Mouse (Mus musculus) embryonic facial prominence, embryonic 12.5 days (tissue): Measurements from ENCODE around the gene E130114P18Rik. TPM values are rescaled to one million over a fixed set of nuclear protein-coding genes. Genes with fewer than 3 reads are reported as not detected.

Experiments used
- ATAC-seq: fragments of 200-750 bp; cut with Nextera tagmentation; 2 replicates; pipeline ENCODE4 v1.8.0; 2017; ENCODE audit not compliant: insufficient number of reproducible peaks, insufficient read depth, low FRiP score, low TSS enrichment
- H3K27ac ChIP-seq: fragments of 300-500 bp; sonication (generic); 2 replicates; pipeline ENCODE4 v1.5.1; 2016; ENCODE audit warnings: mild to moderate bottlenecking
- H3K27me3 ChIP-seq: fragments of 300-500 bp; sonication (generic); 2 replicates; pipeline ENCODE4 v1.6.1; 2016; ENCODE audit warnings: mild to moderate bottlenecking, moderate library complexity
- H3K36me3 ChIP-seq: fragments of 300-500 bp; sonication (generic); 2 replicates; pipeline ENCODE4 v1.6.1; 2016; ENCODE audit warnings: mild to moderate bottlenecking
- H3K4me1 ChIP-seq: fragments of 300-500 bp; sonication (generic); 2 replicates; pipeline ENCODE4 v1.6.1; 2016
- H3K4me2 ChIP-seq: fragments of 300-500 bp; sonication (generic); replicated peaks from 2 replicates; pipeline ENCODE4 v1.6.1; 2016; ENCODE audit warnings: mild to moderate bottlenecking, moderate library complexity
- H3K4me3 ChIP-seq: fragments of 300-500 bp; sonication (generic); 2 replicates; pipeline ENCODE4 v1.5.1; 2016; ENCODE audit warnings: mild to moderate bottlenecking
- H3K9ac ChIP-seq: fragments of 300-500 bp; sonication (generic); 2 replicates; pipeline ENCODE4 v1.6.1; 2016; ENCODE audit warnings: mild to moderate bottlenecking, moderate library complexity
- H3K9me3 ChIP-seq: fragments of 300-500 bp; sonication (generic); 2 replicates; pipeline ENCODE4 v1.6.1; 2016; ENCODE audit warnings: mild to moderate bottlenecking, moderate library complexity
- WGBS: fragments of 180-500 bp; shearing (Covaris S2); methylation state at CpG from one replicate; pipeline ENCODE4 v1.1.7; 2016; 5-methylcytosine and 5-hydroxymethylcytosine counted together
- polyA plus RNA-seq: library from polyadenylated mRNA; unstranded; fragments of >200 nt; fragmentation: Nextera tagmentation; extraction: Ambion mirVana; gene quantifications from 2 replicates; pipeline ENCODE4 v1.2.1, GENCODE M21; 2016

E130114P18Rik gene
- polyA plus RNA-seq, 1 experiment from 2014 or later = 7.5 TPM

- Histone ChIP-seq H3K4me2 (no peak overlapping the region), H3K27ac (no peak overlapping the region), H3K4me1 (no peaks in the 10 kb centered on the region), H3K9me3 (no peaks in the 10 kb centered on the region), H3K36me3 (no peaks in the 10 kb centered on the region), H3K9ac (no peak overlapping the region), H3K4me3 (no peak overlapping the region), H3K27me3 (no peaks in the 10 kb centered on the region)
- 49% methylated on average over 16 of the region's 16 CpGs for WGBS
- no peak for ATAC-seq
Observed at GRCm38 (mm10) chr4:97675741-97676578, 101.9 kb downstream of the E130114P18Rik start.

DNA sequence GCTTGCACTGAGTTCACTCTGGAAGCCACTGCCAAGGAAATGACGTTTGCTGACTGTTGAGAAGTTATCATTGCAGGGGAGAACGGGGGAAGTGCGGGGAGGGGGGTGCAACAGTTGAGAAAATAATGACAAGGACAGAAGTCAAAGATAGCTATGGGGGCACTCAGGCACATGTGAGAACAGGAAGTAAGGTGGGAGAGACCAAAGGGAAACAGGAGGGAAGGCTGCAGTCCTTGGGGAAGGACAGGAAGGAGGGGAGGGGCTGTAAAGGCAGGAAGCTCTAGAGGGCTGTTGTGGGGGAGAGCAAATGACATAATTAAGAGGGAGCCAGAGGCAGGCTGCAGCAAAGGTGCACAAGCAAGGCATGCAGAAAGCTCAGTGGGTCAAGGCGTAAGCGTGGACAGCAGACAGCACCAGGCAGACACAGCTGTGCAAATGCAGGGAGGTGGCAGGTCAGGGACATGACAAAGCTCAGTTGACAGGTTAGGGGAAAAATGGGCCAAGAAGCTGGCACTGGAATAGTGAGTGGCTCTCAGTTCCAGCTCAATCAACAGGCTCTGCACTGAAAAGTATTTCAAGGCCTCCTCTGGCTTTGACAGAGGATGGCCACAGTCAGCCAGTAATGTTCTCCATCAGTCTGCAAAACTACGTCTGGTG lies 103.9 kb downstream of the E130114P18Rik start:
- Histone ChIP-seq H3K4me3 (no peak overlapping the region), H3K9ac (no peak overlapping the region), H3K27me3 (no peaks in the 10 kb centered on the region), H3K27ac (no peak overlapping the region), H3K9me3 (no peaks in the 10 kb centered on the region), H3K4me1 (no peaks in the 10 kb centered on the region), H3K4me2 (no peak overlapping the region), H3K36me3 (no peaks in the 10 kb centered on the region)
- no peak for ATAC-seq
- 54% methylated on average over 6 of the region's 6 CpGs for WGBS

- WGBS = 61% methylated on average over 5 of the region's 5 CpGs
- Histone ChIP-seq H3K27ac (no peak overlapping the region), H3K36me3 (no peaks in the 10 kb centered on the region), H3K9me3 (no peaks in the 10 kb centered on the region), H3K4me3 (no peak overlapping the region), H3K27me3 (no peaks in the 10 kb centered on the region), H3K4me1 (no peaks in the 10 kb centered on the region), H3K4me2 (no peak overlapping the region), H3K9ac (no peak overlapping the region)
- ATAC-seq = no peak
Observed at GRCm38 (mm10) chr4:97672501-97672900, 105.4 kb downstream of the E130114P18Rik start.

GRCm38 (mm10) chr4:97671911-97672310 lies 106.0 kb downstream of the E130114P18Rik start:
- H3K4me2 ChIP-seq = no peak overlapping the region
- no peaks in the 10 kb centered on the region for H3K27me3 ChIP-seq
- no peaks in the 10 kb centered on the region for H3K9me3 ChIP-seq
- 91% methylated on average over 4 of the region's 4 CpGs for whole genome bisulfite sequencing
- no peak for ATAC-seq
- no peak overlapping the region for H3K4me3 ChIP-seq
- H3K9ac ChIP-seq = no peak overlapping the region
- no peak overlapping the region for H3K27ac ChIP-seq
- no peaks in the 10 kb centered on the region for H3K4me1 ChIP-seq
- no peaks in the 10 kb centered on the region for H3K36me3 ChIP-seq

DNA sequence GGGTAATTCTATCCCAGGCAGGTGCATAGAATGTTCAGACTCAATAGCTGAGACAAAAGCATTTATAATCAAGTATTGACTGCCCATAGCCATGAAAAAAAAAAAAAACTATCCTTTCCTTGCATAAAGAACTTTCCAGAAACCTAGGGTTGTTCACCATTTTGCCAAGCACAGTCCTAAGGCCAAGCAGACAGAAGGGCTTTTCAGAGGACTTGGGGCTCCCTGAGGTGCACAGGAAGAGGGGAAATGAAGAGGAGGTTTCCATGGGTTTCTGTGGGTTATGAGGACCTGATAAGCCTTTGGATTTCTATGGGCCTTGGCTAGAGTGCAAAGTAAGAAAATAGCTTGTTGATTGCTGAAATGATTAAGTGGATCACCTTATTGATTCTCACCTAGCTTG lies 107.5 kb downstream of the E130114P18Rik start:
- Histone ChIP-seq H3K36me3 (no peaks in the 10 kb centered on the region), H3K27me3 (no peaks in the 10 kb centered on the region), H3K4me2 (no peak overlapping the region), H3K4me3 (no peak overlapping the region), H3K27ac (no peak overlapping the region), H3K9me3 (no peaks in the 10 kb centered on the region), H3K4me1 (peaks cover 1% of the 10 kb centered on the region), H3K9ac (no peak overlapping the region)
- ATAC-seq = no peak

- no peak overlapping the region for H3K27ac ChIP-seq
- H3K9me3 ChIP-seq = no peaks in the 10 kb centered on the region
- peaks cover 7% of the 10 kb centered on the region for H3K4me1 ChIP-seq
- 68% methylated on average over 3 of the region's 3 CpGs for WGBS
- no peak overlapping the region for H3K4me2 ChIP-seq
- ATAC-seq = no peak
- H3K9ac ChIP-seq = no peak overlapping the region
- no peaks in the 10 kb centered on the region for H3K27me3 ChIP-seq
- no peaks in the 10 kb centered on the region for H3K36me3 ChIP-seq
- H3K4me3 ChIP-seq = no peak overlapping the region
Observed at GRCm38 (mm10) chr4:97669808-97670207, 108.1 kb downstream of the E130114P18Rik start.

GRCm38 (mm10) chr4:97665428-97665755 lies 112.5 kb downstream of the E130114P18Rik start:
- peak overlapping the region; percentile 46; the same call in 1 of the 2 replicates for H3K27ac ChIP-seq
- no peak for ATAC-seq

GRCm38 (mm10) chr4:97664738-97665427 lies 113.0 kb downstream of the E130114P18Rik start:
- H3K4me3 ChIP-seq = no peak overlapping the region
- H3K36me3 ChIP-seq = no peaks in the 10 kb centered on the region
- H3K9me3 ChIP-seq = no peaks in the 10 kb centered on the region
- H3K4me2 ChIP-seq = no peak overlapping the region
- no peak for ATAC-seq
- H3K4me1 ChIP-seq = peaks cover 9% of the 10 kb centered on the region
- H3K27ac ChIP-seq = peak overlapping the region; percentile 46; the same call in 1 of the 2 replicates
- H3K9ac ChIP-seq = no peak overlapping the region
- no peaks in the 10 kb centered on the region for H3K27me3 ChIP-seq
- WGBS = 32% methylated on average over 7 of the region's 7 CpGs

More at GRCm38 (mm10) chr4:97665428-97665755, 112.5 kb downstream of the E130114P18Rik start:
- no peaks in the 10 kb centered on the region for H3K9me3 ChIP-seq
- no peak overlapping the region for H3K9ac ChIP-seq
- H3K4me1 ChIP-seq = peaks cover 9% of the 10 kb centered on the region
- 48% methylated on average over 7 of the region's 7 CpGs for WGBS
- H3K27me3 ChIP-seq = no peaks in the 10 kb centered on the region
- H3K36me3 ChIP-seq = no peaks in the 10 kb centered on the region
- H3K4me2 ChIP-seq = no peak overlapping the region
- H3K4me3 ChIP-seq = no peak overlapping the region

GRCm38 (mm10) chr4:97663922-97664321 lies 114.0 kb downstream of the E130114P18Rik start:
- Histone ChIP-seq H3K4me2 (no peak overlapping the region), H3K27me3 (no peaks in the 10 kb centered on the region), H3K4me3 (no peak overlapping the region), H3K4me1 (peaks cover 9% of the 10 kb centered on the region), H3K9me3 (no peaks in the 10 kb centered on the region), H3K9ac (no peak overlapping the region), H3K27ac (no peak overlapping the region), H3K36me3 (no peaks in the 10 kb centered on the region)
- ATAC-seq = no peak
- 87% methylated on average over 6 of the region's 6 CpGs for WGBS

DNA sequence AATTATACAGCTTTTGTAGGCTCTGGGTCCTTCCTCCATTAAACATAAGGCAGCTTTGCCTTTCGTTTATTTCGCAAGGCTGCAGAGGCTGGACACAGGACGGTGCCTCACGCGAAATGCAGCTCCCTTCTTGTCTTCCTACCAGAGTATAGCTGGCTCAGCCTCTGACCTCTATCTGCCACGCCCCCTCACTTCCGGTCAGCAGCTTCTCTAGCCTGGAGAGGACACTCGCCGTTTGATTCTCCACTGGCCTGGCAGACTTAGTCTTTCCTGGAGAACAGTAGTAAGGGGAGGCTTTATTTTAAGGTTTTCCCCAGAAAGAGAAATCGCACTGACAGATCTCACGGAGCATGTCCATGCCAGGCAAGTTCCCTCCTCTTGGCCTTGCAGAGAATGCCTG lies 115.0 kb downstream of the E130114P18Rik start:
- no peak overlapping the region for H3K9ac ChIP-seq
- H3K4me1 ChIP-seq = peaks cover 16% of the 10 kb centered on the region
- H3K4me3 ChIP-seq = no peak overlapping the region
- ATAC-seq = no peak
- H3K36me3 ChIP-seq = no peaks in the 10 kb centered on the region
- no peaks in the 10 kb centered on the region for H3K27me3 ChIP-seq
- 56% methylated on average over 11 of the region's 11 CpGs for WGBS
- no peaks in the 10 kb centered on the region for H3K9me3 ChIP-seq
- no peak overlapping the region for H3K4me2 ChIP-seq
- H3K27ac ChIP-seq = no peak overlapping the region

DNA sequence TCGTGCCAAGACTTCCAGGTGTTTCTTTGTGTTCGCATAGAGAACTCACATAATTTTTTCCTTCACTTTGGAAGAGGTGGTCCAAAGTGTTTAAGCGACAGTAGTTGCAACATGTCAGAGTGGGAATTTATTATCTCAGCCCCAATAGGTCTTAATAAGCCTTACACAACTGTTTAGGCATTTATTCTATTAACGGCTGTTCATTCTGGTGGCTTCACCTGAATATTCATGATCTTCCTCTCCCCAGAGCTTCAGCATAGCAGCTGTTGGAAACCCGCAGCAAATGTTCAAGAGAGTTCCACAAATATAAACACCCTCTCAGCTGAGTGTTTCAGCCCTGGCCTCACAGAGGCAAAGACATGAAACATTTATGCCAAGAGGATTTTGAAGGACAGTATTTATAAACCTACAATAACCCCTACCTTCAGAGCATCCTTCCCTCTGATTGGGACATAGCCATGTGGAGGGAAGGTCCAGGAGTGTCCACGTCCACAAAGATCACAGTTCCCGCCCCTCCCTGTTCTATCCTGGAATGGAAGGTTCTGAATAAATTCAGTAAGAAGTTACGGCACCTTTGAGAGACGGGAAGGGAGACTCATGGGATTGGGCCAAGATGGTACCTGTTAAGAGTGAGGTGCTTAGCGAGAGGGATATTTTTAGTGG lies 116.1 kb downstream of the E130114P18Rik start:
- Histone ChIP-seq H3K27ac (no peak overlapping the region), H3K36me3 (no peaks in the 10 kb centered on the region), H3K9ac (no peak overlapping the region), H3K27me3 (no peaks in the 10 kb centered on the region), H3K4me3 (no peak overlapping the region), H3K4me1 (peaks cover 21% of the 10 kb centered on the region), H3K4me2 (no peak overlapping the region), H3K9me3 (no peaks in the 10 kb centered on the region)
- WGBS = 90% methylated on average over 10 of the region's 10 CpGs
- ATAC-seq = no peak
